Mouse (Mus musculus): ENCODE measurements around the gene Arrdc2.
A peak's percentile ranks its signal among the peaks of the same experiment; 100 is the strongest.

Gene Arrdc2

DNA sequence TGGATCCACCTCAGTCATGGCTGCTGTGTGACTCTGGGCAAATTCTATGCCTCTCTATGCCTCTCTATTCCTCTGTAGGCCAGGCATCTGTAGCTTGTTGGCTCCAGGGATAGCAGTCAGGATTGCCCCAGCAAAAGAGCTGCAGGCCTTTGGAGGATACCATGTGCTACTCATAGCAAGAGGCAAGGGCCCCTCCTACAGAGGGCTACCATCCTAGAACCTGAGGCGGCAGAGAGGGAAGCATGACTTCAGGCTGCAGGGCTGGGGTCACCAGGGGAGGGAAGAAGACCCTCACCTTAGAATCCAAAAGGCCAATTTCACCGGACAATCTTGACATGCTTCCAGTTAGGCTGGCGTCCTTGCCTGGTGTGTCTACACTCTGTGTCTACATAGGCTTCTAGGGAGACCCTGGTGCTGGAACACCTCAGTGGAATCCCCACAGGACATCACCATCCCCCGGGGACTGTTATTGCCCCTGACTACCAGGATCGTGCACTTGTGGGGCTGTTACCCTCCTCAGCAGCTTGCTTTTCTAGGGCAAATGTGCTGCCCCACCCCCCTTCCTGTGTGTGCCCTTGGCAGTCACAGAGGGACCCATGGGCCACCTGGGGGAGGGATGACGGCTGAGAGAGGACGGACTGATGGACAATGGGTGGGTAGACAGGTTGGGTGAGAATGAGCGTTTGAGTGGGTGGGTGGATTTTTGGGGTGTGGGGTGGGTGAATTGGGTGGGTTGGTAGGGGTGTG lies 30.4 kb downstream of the Arrdc2 start:
- no peak for DNase-seq (ENCODE audit: low spot score in 2 of 2)

- DNase-seq (ENCODE audit: low spot score in 2 of 2): no peak
Measured at GRCm38 (mm10) chr8:70808239-70808638, 31.3 kb downstream of the Arrdc2 start, which contains the start of gene Il12rb1. Gene Il12rb1 (plus strand): TSS chr8:70808449.

DNA sequence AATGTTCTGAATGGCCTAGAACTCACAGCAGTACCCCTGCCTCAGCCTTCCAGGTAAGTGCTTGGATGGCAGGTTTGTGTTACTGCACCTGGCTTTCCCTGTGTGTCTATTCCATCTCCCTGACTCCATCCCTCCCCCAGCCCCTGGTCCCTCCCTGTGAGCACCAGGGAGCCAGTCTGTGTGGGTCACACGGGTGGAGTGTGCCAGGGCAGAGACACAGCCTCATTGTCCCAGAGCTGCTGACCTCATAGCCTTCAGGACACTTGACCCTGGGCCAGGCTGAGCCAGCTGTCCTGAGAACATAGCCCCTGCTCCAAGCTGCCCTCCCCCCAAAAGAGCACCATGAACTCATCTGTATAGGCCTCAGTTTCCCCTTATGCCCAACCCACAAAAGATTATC lies 32.2 kb downstream of the Arrdc2 start:
- DNase-seq (ENCODE audit: low spot score in 2 of 2): no peak

DNA sequence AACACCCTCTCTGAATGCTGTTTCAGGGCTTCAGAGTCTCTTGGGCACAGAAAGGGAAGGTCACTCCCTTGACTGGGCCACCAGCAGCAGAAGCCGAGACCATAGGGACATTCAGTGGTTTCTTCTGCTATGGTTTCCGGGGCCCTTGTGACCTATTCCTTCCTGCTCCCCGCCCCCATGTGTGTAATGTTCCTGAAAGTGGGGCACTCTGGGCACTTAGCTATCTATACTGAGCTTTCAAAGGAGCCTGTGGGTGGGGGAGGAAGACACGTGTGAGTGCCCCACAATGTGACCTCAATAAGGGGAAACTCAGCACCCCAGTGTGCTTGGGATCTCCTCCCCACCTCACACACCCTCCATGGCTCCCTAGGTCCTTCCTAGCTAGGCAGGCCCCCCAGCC lies 33.0 kb downstream of the Arrdc2 start:
- peak; percentile 38 to 43 for DNase-seq (ENCODE audit: low spot score in 2 of 2)

- DNase-seq (ENCODE audit: low spot score in 2 of 2): peak; percentile 77 to 79
Measured at GRCm38 (mm10) chr8:70804481-70805206, 34.9 kb downstream of the Arrdc2 start, which contains the start of gene Mast3. Gene Mast3 (minus strand): TSS chr8:70805054.

- DNase-seq (ENCODE audit: low spot score in 2 of 2): peak; percentile 69 to 77
Measured at GRCm38 (mm10) chr8:70803761-70804480, 35.6 kb downstream of the Arrdc2 start.

GRCm38 (mm10) chr8:70802786-70803510 lies 36.6 kb downstream of the Arrdc2 start:
- DNase-seq (ENCODE audit: low spot score in 2 of 2): no peak

DNA sequence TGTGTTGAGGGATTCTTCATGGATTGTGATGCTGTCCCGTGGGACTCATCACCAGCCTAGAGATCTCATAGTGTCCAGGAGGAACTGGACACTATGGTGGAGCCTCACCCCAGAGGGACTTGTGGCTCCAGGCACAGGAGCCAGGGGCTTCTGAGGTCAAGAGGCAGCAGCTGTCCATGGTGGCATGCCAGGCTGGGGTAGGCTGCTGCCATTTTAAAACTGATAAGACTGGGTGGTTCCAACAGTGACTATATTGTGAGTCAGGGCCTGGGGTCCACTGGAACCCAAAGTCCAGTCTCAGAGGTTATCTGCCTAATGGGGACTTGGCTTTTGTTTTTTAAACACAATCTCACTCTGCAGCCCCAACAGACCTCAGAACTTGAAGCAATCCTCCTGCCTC lies 37.7 kb downstream of the Arrdc2 start:
- DNase-seq (ENCODE audit: low spot score in 2 of 2): no peak

DNA sequence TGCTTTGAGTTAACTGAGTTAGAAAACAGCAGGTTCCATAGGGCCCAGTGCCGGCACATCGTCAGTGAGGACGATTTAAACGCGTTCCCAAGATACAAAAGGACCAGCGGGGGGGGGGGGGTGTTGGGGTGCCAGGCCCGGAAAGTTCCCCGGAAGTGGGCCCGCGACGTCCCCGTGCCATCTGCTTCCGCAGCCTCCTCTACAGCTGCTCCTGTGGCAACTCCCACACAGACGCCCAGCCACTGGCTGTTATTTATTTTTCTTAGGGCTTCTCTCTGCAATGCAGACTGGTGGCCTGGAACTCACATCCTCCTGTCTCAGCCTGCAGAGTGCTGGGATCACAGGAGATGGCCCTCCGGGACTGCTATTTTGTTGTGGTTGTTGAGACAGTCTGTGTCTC lies 38.4 kb downstream of the Arrdc2 start:
- DNase-seq (ENCODE audit: low spot score in 2 of 2): no peak

- no peak for DNase-seq (ENCODE audit: low spot score in 2 of 2)
Measured at GRCm38 (mm10) chr8:70800648-70801047, 38.9 kb downstream of the Arrdc2 start.

DNA sequence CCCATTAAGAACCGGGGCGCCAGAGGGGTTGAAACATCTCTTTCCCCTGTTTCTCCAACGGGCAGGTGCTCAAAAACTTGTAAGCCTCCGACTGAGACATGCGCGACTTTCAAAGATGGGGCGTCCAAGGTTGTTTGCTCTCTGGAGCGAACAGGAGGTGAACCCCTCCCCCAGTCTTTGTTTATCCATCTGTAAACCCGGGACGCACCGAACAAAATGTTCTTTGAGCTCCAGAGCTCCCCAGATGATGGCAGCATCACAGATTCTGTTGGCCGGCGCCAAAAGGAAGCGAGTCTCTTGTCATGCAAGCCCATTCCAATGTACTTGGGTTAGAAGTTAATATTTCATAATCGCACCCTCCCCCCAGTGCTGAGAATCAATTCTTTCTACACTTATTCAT lies 41.2 kb downstream of the Arrdc2 start:
- no peak for DNase-seq (ENCODE audit: low spot score in 2 of 2)

GRCm38 (mm10) chr8:70797081-70798070 lies 42.1 kb downstream of the Arrdc2 start:
- DNase-seq (ENCODE audit: low spot score in 2 of 2): peak; percentile 73

DNA sequence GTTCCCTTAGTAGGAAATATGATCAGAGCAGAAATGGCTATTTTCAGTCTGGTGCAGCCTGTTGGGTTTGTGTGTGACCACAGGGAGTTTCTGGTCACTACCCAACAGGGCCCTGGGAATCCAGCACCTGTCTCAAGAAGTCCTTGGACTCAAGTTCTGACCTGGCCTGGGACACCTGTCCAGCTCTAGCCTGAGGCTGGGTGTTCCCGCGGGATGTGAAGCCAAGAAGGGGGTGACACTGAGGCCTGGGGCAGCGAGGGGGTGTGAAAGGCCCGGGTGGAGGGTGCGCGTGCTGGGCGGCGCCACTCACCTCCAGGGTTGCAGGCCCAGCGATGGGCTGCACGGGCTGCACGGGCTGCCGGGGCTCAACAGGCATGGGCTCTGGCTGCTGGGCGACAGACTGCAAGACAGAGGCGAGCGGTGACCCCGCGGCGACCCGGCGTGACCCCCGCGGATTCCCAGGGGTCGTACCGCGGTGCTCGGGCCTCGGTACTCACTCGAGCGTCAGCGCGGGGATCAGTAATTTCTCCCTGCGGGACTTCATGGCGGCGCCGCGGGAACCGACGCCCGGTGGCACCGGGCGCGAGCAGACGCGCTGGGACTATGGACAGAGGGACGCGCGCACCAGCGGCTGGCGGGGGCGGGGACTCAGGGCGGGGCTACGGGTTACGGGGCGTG lies 43.0 kb downstream of the Arrdc2 start:
- no peak for DNase-seq (ENCODE audit: low spot score in 2 of 2)

- no peak for DNase-seq (ENCODE audit: low spot score in 2 of 2)
Measured at GRCm38 (mm10) chr8:70795370-70795769, 44.1 kb downstream of the Arrdc2 start.

- DNase-seq (ENCODE audit: low spot score in 2 of 2): no peak
Measured at GRCm38 (mm10) chr8:70794215-70794614, 45.3 kb downstream of the Arrdc2 start.

- DNase-seq (ENCODE audit: low spot score in 2 of 2): peak in 1 of 2 experiments; percentile 62
Measured at GRCm38 (mm10) chr8:70792700-70793099, 46.8 kb downstream of the Arrdc2 start.

GRCm38 (mm10) chr8:70791975-70792691 lies 47.4 kb downstream of the Arrdc2 start:
- DNase-seq (ENCODE audit: low spot score in 2 of 2): peak; percentile 95 to 97

GRCm38 (mm10) chr8:70791294-70791701 lies 48.2 kb downstream of the Arrdc2 start:
- peak in 1 of 2 experiments; percentile 54 for DNase-seq (ENCODE audit: low spot score in 2 of 2)

- DNase-seq (ENCODE audit: low spot score in 2 of 2): no peak
Measured at GRCm38 (mm10) chr8:70790846-70791245, 48.7 kb downstream of the Arrdc2 start.

Measured in spleen, postnatal 14 days (tissue).